Mouse (Mus musculus): ENCODE measurements around the gene Dgkh.

GRCm38 (mm10) chr14:78651696-78652095 lies 80.9 kb downstream of the Dgkh start:
- no peak for TF ChIP-seq CTCF (IDR thresholded peaks at IDR 0.05; ENCODE audit: low read depth, low read length)
- TF ChIP-seq TAL1 (conservative IDR thresholded peaks at IDR 0.05; ENCODE audit: low read depth, low read length): no peak
- no peak for TF ChIP-seq GATA1 (IDR thresholded peaks at IDR 0.05; ENCODE audit: borderline replicate concordance, low read length)
- TF ChIP-seq POLR2AphosphoS5 (IDR thresholded peaks at IDR 0.05; ENCODE audit: insufficient replicate concordance, low read depth, low read length): no peak
- TF ChIP-seq GATA2 (IDR thresholded peaks at IDR 0.05; ENCODE audit: borderline replicate concordance, low read depth, low read length): no peak
